Mouse (Mus musculus): Measurements from ENCODE around the gene Cxcl2.

Cxcl2 gene

DNA sequence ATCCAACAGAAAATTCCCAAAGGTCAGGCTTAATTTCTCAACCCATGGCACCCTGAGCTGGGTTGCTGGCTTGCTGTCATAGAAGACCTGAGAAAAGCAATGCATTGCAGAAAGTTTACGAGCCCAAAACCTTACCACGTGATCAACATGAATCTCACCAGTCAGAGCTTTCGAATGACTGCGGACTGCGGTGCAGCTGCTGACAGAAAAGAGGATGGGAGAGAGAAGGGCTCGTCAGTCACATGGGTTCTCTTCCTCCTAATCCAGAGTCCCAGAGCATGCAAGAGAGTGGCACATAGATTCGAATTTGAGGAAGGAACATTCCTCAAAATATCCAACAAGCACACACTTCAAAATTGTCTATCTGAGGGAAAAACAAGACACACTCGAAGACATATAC lies 9.4 kb upstream of the Cxcl2 start:
- DNase-seq (ENCODE audit: low spot score) = no peak

DNA sequence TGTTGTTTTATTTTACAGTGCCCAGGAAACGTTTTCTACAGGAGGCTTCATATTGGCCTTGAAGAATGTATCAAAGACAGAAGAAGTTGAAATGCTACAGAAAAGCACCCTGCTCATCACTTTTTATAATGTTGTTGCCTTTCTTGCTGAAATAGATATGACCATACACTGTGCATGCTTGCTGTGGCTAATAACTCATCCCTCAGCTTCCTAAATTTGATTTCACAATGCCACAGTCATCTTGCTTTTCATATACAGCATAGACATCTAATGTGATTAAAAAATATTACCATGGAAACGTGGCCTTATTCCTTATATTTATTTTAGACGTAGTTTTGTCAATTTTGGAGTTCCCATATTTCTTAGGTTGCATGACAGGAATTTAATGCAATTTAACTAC lies 6.2 kb upstream of the Cxcl2 start:
- no peak for DNase-seq (ENCODE audit: low spot score)

DNA sequence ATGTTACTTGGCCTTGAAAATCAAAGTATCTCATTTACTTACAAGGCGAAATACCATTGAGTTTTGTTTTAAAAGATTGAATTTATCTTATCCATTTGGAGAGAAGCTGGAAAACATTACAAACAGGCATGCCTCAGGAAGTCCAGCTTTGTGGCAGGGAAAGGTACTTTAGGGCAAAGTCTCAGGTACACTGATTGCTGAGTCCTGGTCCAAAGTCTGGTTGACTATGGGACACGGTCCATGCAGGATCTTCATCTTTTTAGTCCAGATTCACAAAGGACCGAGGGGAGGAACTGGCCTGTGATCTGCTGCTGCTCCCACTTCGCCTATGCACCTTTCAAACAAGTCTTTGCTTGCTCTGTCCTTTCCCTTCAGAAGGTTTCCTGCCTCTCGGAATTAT lies 4.4 kb upstream of the Cxcl2 start:
- no peak for DNase-seq (ENCODE audit: low spot score)

DNA sequence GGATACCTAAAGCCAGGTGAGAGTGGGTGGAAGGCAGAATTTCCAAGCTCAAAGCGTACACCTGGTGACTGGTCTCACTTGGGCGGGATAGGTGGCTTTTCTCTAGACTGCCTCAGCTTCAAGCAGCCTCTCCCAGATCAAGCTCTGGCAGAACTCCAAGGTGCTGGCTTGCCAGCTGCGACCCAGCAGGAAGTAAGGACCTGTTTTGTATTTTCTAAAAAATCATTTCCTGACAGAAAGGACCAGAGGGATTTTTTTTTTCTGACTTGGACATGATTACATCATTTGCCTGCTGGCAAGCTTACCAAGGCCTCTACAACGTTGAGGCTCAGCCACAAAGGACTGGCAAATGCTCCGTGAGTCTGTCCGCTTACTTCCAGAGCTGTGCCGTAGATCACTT lies 3.5 kb upstream of the Cxcl2 start:
- no peak for DNase-seq (ENCODE audit: low spot score)

DNA sequence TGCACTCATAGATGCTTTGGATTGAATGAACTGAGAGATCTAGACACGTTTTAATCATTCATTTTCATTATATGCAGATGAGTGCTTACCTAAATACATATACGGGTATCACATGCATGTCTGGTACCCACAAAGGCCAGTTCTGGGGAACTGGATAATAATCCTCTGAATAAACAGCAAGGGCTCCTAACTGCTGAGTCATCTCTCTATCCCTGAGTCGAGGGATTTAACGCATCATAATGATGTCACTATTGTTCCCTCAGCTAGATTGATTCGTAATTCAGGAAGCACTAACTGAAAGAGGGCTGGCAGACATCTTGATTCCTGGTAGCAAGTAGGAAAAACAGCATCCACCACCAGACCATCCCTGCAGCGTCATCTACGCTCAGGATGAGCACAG lies 3.0 kb upstream of the Cxcl2 start:
- DNase-seq (ENCODE audit: low spot score) = no peak

DNA sequence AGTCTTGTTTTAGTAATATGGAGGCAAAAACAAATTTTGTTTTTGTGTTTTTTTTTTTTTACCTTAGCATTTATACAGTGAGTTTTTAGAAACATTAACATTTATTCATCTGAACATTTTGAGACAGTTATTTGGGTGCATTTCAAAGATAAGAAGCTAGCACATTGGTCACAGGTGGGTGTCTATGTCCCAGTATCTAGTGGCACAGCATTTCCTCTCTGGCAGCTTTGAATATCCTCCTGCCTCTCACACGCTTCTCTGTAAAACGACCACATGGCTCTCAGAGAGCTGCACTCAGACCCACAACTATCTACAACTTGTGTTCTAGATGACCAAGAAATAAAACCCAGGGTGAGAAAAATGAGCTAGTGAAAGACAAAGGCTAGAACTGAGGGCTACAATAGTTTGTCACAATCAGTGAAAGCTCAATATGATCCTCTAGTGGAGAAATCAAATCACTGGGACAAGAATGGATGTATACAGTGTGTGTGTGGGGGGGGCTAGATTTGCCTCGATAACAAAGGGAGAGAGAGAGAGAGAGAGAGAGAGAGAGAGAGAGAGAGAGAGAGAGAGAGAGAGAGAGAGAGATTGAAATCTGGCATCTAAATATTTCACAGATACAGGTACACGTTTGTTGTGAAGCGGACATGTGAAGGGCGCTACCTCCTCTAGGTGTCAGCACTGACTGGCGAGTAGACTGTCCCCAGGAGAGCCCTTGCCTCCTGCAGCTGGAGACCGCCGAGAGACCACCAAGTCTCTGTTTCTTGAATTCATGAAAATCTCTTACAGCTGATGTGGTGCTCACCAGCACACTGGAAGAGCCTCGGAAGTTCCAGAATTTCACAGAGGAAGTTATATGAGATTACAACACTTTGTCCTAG lies 1.1 kb upstream of the Cxcl2 start:
- DNase-seq (ENCODE audit: low spot score) = no peak

DNA sequence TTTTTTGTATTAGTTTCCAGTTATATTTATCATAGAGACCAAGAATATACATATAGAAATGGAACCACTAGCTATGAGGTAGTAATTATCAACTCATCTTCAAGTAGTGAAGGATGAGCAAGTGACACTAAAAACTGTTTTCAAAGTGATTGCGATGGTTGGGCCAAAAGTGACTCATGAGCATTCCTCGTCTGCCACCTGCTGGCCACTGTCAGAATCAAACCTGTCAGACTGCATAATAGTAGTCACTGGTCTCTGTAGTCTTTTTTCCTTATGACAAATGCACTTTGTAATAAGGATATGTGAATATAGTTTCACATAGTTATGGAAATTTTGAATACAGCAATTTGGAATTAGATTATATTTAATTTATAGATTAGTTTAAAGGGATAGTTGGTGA lies 5.3 kb downstream of the Cxcl2 start:
- DNase-seq (ENCODE audit: low spot score) = peak; percentile 65

DNA sequence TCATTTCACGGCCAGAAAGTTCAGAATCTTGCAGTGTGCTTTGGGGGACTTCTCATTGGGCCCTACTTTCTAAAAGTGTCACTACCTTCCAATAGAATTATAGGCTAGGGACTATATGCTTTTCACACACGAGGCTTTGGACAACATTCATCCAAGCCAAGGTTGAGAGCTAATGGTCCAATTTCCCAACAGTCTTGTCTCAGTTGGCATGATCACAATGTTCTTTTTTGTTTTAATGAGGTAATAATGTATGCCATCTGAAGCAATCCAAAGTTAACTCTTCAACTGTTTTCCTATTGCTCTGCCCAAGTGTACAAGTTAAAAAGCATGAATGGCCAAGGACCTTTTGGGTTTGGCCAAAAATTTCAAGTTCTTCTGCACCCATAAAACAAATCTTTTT lies 15.8 kb downstream of the Cxcl2 start:
- no peak for DNase-seq (ENCODE audit: low spot score)

DNA sequence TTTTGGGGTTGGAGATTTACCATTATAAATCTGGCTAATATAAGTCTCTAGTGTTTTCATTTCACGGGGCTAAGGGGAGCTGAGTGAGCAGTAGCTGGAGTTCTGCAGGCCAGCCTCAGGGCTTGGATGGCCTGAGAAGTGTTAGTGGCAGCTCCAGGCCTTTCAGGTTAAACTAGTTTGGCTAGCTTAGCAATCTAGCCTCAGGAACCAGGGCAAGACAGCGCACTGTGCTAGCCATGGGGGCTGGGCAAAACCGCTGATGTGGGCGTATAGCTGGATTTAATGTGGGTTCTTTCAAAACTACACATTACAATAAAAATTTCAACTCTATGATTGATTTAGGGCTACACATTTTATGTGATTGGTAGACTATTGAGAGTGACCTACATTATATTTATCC lies 19.3 kb downstream of the Cxcl2 start:
- DNase-seq (ENCODE audit: low spot score) = peak; percentile 24

DNA sequence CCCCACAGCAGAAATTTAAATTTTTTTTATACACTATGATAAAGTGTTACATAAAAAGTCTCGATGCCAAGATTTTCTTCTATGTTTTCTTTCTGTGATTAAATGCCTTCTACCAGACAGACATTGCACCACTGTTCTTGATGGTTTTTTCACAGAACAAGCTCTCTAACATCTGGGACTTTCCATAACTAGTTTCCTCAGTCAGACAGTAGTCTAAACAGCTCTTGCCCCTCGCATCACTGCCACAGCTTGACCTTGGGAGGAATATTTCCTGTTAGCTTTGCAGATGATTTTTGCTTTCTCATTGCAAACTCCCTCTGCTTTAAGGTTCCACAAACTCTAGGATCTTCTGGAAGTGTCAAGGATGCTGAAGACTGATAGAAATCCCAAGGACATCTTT lies 26.9 kb downstream of the Cxcl2 start:
- no peak for DNase-seq (ENCODE audit: low spot score)

DNA sequence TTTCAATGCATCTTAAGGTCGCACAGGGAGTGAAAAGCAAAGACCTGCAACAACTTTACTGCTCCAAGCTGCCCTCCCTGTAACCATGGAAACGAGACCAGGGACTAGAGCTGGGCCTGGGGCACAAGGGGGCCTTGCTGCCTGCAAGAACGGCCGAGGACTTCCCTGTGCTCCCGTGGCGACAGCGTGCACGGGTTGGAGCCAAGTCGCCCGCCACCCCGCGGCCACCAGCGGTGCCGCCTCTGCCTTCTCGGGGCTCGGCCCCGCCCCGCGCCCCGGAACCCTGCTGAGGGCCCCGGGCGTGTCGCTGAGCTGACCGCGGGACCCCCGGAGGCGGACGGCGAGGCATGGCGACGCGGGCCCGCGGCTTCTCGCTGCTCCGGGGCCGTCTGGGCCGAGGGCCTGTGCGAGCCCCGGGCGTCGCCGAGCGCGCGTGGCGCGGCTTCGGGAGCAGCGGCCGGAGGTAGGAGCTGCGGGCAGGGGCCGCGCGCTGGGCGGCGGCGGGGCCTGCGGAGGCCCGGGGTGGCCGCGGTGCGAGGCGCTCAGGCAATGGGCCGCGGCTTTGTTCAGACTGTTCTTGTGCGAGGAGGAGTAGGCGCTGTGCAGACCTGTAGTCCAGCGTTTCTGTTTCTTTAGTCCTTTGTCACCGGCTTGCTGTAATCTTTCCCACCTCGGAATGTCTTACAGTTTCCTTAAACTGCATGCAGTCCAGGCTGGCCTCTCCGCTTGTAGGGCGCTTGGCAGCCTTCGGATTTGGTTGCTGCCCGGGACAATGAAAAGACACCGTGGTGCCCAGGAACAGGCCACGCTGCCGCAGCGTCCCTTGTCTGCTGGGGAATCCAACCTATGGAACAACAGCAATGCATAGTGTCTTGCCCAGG lies 27.5 kb downstream of the Cxcl2 start, which contains the start of gene Mthfd2l:
Mthfd2l (plus strand) TSS at position 147 of the 881 bp plus-strand sequence.
- DNase-seq (ENCODE audit: low spot score) = peak; percentile 81

DNA sequence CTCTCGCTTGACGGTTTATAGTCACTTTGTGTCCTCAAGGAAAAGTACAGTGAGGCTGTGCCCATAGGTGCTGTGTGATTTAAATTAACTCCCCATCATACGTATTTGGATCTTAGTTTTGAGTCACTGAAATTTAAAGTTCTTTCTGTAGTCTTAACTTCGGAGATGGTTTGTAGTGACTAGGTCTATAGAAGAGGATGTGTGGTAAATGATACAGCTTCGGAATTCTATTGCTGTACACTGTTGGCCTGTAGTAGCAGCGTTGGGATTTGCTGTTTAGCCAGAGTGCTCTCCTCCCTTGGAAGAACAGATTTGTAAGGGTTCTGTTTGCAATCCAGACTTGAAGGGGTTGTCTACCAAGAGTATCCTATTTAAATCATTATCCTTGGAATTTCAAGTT lies 28.2 kb downstream of the Cxcl2 start:
- DNase-seq (ENCODE audit: low spot score) = no peak

DNA sequence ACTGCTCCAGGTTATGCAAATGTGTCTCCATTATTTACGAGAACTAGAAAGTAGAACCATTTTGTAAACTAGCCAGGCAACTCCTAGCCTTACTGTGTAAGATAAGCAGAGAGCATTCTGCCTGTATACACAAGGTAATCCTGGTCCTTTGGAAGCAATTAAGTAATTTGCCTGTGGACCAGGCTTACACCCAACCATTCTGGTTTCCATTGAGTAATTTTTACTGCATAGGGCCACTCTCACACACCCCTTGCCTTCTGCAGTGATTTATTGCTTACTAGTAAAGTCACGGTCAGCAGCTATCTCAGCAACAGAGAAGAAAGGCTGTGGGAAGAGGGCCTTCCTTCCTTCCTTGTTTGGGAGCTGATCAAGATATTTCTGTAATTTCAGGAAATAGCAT lies 33.0 kb downstream of the Cxcl2 start:
- DNase-seq (ENCODE audit: low spot score) = no peak

DNA sequence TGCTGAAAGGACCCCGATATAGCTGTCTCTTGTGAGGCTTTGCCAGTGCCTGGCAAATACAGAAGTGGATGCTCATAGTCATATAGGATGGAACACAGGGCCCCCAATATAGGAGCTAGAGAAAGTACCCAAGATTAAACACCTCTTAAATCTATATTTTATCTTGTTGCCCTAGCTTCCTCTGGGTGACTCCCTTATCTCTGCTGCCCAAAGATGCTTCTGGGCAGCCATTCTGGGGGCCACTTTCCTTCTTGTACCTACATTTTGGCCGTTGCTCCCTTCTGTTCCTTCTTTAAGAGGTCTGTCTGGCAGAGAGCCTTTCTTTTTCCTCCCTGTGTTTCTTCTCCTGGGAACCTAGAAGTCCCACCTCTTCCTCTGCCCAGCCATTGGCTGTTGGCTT lies 41.8 kb downstream of the Cxcl2 start:
- no peak for DNase-seq (ENCODE audit: low spot score)

DNA sequence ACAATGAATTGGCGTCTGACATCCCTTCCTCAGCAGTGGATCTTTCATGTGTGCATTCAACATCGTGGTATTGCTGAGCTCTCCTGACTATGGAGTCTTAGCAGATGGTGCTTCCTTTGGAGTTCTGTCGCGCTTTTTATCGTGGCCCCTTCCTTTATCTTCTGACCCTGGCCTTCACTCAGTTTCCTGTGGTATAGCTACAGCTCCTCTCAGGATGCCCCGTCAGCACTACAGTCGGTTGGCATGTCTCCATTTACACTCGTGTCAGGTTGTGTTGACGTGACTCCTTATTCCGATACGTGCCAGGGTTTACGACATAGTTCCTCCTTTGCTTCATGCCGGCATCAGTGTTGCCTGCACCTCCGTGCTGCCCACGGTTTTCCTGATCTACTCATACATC lies 45.8 kb downstream of the Cxcl2 start:
- no peak for DNase-seq (ENCODE audit: low spot score)

DNA sequence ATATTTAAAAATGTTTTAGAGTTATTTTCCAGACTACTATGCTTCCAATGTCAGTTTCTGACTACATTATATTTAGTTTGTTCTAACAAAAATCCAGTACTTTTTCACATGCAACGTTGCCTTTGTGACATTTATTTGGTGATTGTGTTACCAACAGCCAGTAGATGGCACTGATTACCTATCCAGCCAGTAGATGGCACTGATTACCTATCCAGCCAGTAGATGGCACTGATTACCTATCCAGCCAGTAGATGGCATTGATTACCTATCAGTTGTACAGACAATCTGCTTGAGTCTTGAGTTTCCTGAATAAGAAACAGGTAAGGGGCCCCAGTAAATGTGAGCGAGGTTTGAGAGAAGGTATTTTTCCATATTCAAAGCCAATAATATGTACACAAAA lies 47.8 kb downstream of the Cxcl2 start:
- no peak for DNase-seq (ENCODE audit: low spot score)

DNA sequence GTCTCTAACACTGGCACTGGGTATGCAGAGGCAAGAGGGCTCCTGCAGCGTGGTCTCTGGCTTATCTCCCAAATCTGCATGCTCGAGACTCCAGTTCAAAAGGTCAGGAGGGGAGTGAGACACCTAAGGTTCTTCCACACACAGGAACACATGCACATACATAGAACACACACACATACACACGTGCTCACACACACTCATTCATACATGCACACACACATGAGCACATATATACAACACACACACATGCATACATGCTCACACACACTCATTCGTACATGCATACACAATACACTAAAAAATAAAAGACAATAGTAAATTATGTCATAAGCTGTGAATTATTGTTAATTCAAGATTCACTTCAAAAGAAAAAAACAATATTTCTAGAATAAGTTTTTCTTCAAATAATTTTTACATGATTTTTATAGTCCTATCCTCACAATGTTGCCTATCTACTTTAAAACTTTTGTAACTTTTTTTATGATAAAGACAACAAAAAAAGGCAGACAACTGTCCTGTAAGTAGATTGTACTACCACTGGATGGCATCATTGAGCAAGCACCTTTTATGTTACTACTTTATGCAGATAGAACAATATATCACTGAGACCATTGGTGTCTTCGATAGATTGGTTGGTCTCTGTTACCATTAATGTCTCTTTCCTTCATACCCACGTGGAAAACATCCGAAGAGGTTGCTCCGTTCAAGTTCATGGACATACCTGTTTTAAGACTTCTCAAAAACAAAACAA lies 49.2 kb downstream of the Cxcl2 start:
- no peak for DNase-seq (ENCODE audit: low spot score)

Measured in urinary bladder, postnatal 25 days (tissue).